Mouse (Mus musculus) stomach, postnatal 0 days (tissue): Measurements from ENCODE around the gene Cdk19.

Experiments used
- CTCF ChIP-seq: IDR thresholded peaks from 2 replicates; pipeline ENCODE4 v1.5.1; 2016; ENCODE audit warnings: antibody characterized with exemption, low read depth, mild to moderate bottlenecking, moderate library complexity
- EP300 ChIP-seq: optimal IDR thresholded peaks from 2 replicates; pipeline ENCODE3; 2016; ENCODE audit warnings: antibody characterized with exemption

GRCm38 (mm10) chr10:40348566-40349536, 9.5 kb downstream of the Cdk19 start:
- no peak for TF ChIP-seq CTCF
- TF ChIP-seq EP300, result no peak
